Mouse (Mus musculus): Measurements from ENCODE around the gene Gm38100. TPM values are rescaled to one million over a fixed set of nuclear protein-coding genes. Genes with fewer than 3 reads are reported as not detected.

Gene Gm38100
- polyA plus RNA-seq, 1 experiment from 2014 or later, result not detected

DNA sequence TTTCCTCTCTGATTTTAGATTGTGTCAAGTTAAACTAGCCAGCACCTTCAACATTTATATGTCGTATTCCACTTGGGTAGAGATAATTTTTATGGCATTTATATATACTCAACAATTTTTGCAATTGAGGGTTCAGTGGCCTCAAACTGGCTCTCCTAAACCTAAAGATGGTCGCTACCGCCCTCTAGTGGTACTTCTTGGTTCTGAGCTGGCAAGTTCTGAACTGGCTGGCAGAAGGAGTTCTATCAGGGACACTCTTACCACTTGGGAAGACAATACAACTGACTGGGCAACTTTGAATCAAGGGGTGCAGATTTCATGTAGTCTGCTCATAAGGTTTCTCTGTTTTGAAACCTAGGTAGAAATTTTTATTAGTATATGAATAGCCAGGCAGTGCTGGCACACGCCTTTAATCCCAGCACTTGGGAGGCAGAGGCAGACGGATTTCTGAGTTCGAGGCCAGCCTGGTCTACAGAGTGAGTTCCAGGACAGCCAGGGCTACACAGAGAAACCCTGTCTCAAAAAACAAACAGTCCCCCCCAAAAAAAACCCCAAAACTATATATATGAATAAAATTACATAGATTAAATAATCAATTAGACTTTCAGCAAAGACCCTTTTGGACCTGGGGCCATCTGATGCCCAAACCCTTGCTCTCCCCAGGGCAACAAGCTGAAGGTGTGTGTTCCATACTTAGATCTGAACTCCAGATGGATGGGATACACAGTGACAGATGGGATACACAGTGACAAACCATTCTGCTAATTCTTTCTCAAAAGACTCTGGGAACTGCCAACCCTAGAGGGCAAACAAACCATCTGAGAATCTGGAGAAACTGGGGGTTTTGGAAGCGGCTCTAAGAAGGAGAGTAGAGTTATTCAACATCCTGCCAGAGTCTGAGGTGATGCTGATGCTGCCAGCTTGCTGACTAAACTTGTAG, 4.0 kb downstream of the Gm38100 start:
- 35% methylated on average over 7 of the region's 7 CpGs for WGBS (ENCODE audit: insufficient replicate concordance)
- no peaks in the 10 kb centered on the region for H3K9me3 ChIP-seq (replicated peaks)
- no peak for ATAC-seq

DNA sequence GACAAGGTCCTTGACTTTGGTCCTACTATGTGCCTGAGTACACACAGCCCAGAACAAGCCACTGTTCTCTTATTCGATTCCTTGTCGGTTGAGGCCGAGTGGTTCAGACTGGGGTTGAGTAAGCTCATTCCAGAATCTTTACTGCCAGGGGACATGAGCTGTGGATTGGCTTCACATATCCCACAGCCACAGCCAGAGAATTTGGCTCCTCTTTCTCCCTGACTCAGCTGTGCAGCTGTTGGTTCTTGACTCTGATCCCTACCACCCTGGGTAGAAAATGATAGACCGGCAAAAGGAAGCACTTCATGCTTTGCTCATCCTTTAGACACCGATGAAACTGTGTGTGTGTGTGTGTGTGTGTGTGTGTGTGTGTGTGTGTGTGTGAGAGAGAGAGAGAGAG, 11.3 kb downstream of the Gm38100 start:
- WGBS (ENCODE audit: insufficient replicate concordance), result 85% methylated on average over 5 of the region's 5 CpGs
- no peak overlapping the region for H3K27ac ChIP-seq

More for the DNA sequence above, 4.0 kb downstream of the Gm38100 start:
- Histone ChIP-seq H3K27me3 (replicated peaks) (no peaks in the 10 kb centered on the region), H3K4me3 (no peak overlapping the region), H3K27ac (no peak overlapping the region), H3K36me3 (no peaks in the 10 kb centered on the region), H3K4me1 (no peaks in the 10 kb centered on the region), H3K4me2 (no peak overlapping the region), H3K9ac (no peak overlapping the region)

DNA sequence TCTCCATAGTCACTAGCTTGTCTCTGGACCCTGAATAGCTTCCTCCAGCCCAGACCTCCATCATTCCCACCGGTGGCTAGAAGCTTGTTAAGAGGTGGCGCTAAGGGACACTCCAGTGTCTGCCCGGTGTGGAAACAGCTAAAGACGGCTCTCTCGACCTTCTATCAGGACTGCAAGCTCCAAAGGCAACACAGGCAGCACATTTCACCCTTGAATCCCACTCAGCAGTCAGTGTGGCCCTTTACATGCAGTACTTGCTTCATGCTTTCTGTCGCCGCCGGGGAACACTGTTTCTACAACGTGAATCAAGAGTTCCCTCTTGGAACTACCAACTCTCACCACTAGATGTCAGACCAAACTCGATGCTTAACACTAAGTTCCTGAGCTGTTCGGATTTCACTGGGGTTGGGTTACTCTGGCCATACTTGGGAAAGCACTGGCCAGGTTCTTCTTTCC, 16.2 kb downstream of the Gm38100 start:
- no peaks in the 10 kb centered on the region for H3K9me3 ChIP-seq (replicated peaks)
- no peaks in the 10 kb centered on the region for H3K36me3 ChIP-seq
- ATAC-seq, result 0 out of 2 replicates have a peak, but pooled peaks have one; percentile 40
- 13% methylated on average over 11 of the region's 11 CpGs for WGBS (ENCODE audit: insufficient replicate concordance)
- peak overlapping the region; percentile 30 for H3K4me2 ChIP-seq
- H3K27me3 ChIP-seq (replicated peaks), result no peaks in the 10 kb centered on the region
- H3K4me1 ChIP-seq, result no peaks in the 10 kb centered on the region
- H3K27ac ChIP-seq, result no peak overlapping the region
- no peak overlapping the region for H3K4me3 ChIP-seq
- no peak overlapping the region for H3K9ac ChIP-seq

More for the DNA sequence above, 11.3 kb downstream of the Gm38100 start:
- no peaks in the 10 kb centered on the region for H3K36me3 ChIP-seq
- H3K27me3 ChIP-seq (replicated peaks), result no peaks in the 10 kb centered on the region
- no peak overlapping the region for H3K4me3 ChIP-seq
- H3K9ac ChIP-seq, result no peak overlapping the region
- no peak overlapping the region for H3K4me2 ChIP-seq
- no peaks in the 10 kb centered on the region for H3K9me3 ChIP-seq (replicated peaks)
- ATAC-seq, result no peak
- H3K4me1 ChIP-seq, result no peaks in the 10 kb centered on the region

DNA sequence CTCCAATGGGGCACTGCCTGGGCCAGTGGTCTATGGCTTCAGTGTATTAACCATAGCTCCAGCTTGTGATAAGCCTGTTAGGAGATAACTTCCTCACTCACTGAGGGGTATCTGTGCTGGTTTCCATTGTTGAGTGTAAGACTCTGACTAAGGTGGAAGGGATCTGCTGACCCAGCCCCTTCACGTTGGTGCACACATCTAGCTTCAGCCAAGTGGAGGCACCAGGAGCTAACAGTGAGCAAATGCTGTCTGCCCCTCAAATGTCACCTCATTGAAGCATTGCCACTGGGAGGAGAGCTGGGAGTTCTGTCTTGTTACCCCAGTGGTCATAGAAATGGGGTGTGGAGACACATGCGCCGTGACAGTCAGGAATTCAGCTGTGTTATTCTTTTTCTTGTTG, 18.6 kb downstream of the Gm38100 start:
- ATAC-seq, result no peak
- no peaks in the 10 kb centered on the region for H3K9me3 ChIP-seq (replicated peaks)
- 66% methylated on average over 3 of the region's 3 CpGs for WGBS (ENCODE audit: insufficient replicate concordance)
- H3K36me3 ChIP-seq, result no peaks in the 10 kb centered on the region
- H3K4me2 ChIP-seq, result no peak overlapping the region
- H3K4me1 ChIP-seq, result no peaks in the 10 kb centered on the region
- H3K27ac ChIP-seq, result no peak overlapping the region
- H3K9ac ChIP-seq, result no peak overlapping the region
- no peaks in the 10 kb centered on the region for H3K27me3 ChIP-seq (replicated peaks)
- H3K4me3 ChIP-seq, result no peak overlapping the region

DNA sequence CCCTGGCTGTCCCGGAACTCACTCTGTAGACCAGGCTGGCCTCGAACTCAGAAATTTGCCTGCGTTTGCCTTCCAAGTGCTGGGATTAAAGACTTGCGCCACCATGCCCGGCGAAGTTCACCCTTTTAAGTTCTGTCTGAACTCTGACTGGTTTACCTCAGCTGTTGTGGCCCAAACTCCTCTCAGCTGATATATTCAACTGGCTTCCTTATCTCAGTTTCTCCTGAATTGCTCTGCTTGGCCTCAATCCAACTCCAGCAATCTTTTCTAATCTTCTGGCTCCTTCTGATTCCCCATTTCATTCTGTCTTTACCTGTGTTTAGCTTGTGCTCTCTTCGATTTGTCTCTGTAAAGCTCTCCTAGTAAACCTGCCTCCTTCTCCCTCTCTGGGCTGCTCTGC, 23.0 kb downstream of the Gm38100 start:
- WGBS (ENCODE audit: insufficient replicate concordance), result 75% methylated on average over 7 of the region's 7 CpGs

DNA sequence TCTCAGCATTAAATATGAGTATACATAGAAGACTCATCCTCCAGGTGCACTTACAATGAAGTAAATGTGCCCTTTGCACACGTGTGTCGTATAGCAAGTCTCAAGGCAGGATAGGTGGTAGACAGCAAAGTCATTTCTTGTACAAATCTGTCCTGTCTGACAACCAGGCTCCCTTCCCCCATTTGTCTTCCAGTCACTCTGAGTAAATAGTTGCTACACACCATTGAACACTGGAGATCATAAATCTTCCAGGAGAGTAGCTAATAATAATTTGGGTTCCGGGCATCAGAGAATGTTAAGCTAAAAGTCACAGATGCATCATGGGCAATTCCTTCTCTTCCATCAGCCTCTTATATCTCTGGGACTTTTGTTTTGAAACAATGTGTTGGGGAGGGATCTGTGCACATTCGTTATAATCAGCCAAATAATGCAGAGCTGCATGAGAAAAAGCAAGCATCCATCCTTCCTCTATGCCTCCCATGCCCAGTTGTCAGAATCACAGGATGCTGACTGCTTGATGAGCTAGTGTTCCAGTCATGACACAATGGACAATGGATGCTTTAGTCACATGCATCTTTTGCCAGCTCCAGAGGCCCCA, 26.7 kb downstream of the Gm38100 start:
- Histone ChIP-seq H3K4me2 (no peak overlapping the region), H3K4me1 (no peaks in the 10 kb centered on the region), H3K9ac (no peak overlapping the region), H3K27me3 (replicated peaks) (no peaks in the 10 kb centered on the region), H3K36me3 (no peaks in the 10 kb centered on the region), H3K4me3 (no peak overlapping the region), H3K9me3 (replicated peaks) (no peaks in the 10 kb centered on the region), H3K27ac (no peak overlapping the region)
- ATAC-seq, result no peak
- WGBS (ENCODE audit: insufficient replicate concordance), result 62% methylated on average over 4 of the region's 4 CpGs

More for the DNA sequence above, 23.0 kb downstream of the Gm38100 start:
- Histone ChIP-seq H3K4me2 (no peak overlapping the region), H3K9ac (no peak overlapping the region), H3K27ac (no peak overlapping the region), H3K4me3 (no peak overlapping the region), H3K36me3 (no peaks in the 10 kb centered on the region), H3K4me1 (no peaks in the 10 kb centered on the region), H3K27me3 (replicated peaks) (no peaks in the 10 kb centered on the region), H3K9me3 (replicated peaks) (no peaks in the 10 kb centered on the region)
- no peak for ATAC-seq

DNA sequence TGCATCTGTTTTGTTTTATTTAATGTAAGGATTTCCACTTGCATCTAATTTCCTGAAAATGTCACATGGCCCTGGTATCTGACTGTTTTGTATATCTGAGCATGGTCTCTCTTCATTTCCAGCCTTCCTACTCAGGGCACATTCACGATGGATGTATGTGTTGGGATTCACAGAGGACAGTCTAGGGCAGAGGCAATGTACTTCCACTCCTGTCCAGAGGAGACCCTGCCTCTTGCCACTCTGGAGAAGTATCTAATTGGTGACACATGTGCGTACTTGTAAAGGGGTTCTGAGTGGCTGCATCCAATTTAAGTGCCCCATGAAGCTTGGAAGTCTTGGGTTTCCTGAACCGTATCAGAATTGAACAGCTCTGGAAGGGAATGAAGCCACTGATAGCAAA, 30.3 kb downstream of the Gm38100 start:
- no peak overlapping the region for H3K27ac ChIP-seq
- no peaks in the 10 kb centered on the region for H3K27me3 ChIP-seq (replicated peaks)
- no peak overlapping the region for H3K4me2 ChIP-seq
- H3K4me3 ChIP-seq, result no peak overlapping the region
- no peaks in the 10 kb centered on the region for H3K36me3 ChIP-seq
- H3K9me3 ChIP-seq (replicated peaks), result no peaks in the 10 kb centered on the region
- 67% methylated on average over 3 of the region's 3 CpGs for WGBS (ENCODE audit: insufficient replicate concordance)
- no peaks in the 10 kb centered on the region for H3K4me1 ChIP-seq
- no peak overlapping the region for H3K9ac ChIP-seq
- no peak for ATAC-seq

DNA sequence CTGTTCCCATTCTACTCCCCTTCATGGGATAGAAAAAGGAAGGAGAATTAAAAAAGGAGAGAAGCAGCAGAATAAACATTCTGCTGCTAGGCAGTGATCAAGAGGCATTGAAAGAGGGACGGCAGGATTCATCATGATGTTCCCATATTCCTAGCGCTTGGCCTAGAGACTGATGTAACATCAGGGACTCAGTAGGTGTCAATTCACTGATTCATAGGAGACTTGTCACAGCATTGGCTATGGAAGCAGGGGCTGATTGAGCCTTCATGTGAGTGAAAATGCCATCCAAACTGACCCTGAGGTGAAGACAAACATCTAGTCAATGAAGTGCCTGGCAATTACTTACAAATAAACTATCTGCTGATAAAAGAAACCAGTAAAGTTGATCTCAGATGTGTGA, 30.7 kb downstream of the Gm38100 start:
- WGBS (ENCODE audit: insufficient replicate concordance), result 82% methylated on average over 2 of the region's 2 CpGs
- no peaks in the 10 kb centered on the region for H3K36me3 ChIP-seq
- H3K27ac ChIP-seq, result no peak overlapping the region
- no peaks in the 10 kb centered on the region for H3K27me3 ChIP-seq (replicated peaks)
- H3K4me2 ChIP-seq, result no peak overlapping the region
- no peaks in the 10 kb centered on the region for H3K4me1 ChIP-seq
- no peaks in the 10 kb centered on the region for H3K9me3 ChIP-seq (replicated peaks)
- no peak overlapping the region for H3K9ac ChIP-seq
- no peak for ATAC-seq
- no peak overlapping the region for H3K4me3 ChIP-seq

DNA sequence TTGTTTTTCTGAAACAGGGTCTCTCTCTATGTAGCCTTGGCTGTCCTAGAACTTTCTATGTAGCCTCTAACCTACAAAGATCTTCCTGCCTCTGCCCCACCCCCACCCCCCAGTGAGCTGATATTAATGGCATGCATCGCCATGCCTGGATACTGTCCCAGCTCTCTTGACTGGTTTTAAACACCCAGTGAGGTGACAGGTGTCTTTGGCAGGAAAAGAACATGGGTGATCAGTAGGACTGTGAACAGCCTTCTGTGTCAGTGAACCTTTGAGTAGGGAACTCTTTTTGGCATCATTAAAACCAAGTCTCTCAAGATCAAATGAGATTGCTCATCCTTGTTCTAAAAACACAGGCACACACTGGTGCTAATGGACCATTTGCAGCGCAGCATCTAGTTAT, 41.7 kb downstream of the Gm38100 start:
- Histone ChIP-seq H3K4me1 (no peaks in the 10 kb centered on the region), H3K9me3 (replicated peaks) (no peaks in the 10 kb centered on the region), H3K4me3 (no peak overlapping the region), H3K27ac (no peak overlapping the region), H3K36me3 (no peaks in the 10 kb centered on the region), H3K4me2 (no peak overlapping the region), H3K27me3 (replicated peaks) (no peaks in the 10 kb centered on the region), H3K9ac (no peak overlapping the region)
- ATAC-seq, result no peak
- 57% methylated on average over 2 of the region's 2 CpGs for WGBS (ENCODE audit: insufficient replicate concordance)

DNA sequence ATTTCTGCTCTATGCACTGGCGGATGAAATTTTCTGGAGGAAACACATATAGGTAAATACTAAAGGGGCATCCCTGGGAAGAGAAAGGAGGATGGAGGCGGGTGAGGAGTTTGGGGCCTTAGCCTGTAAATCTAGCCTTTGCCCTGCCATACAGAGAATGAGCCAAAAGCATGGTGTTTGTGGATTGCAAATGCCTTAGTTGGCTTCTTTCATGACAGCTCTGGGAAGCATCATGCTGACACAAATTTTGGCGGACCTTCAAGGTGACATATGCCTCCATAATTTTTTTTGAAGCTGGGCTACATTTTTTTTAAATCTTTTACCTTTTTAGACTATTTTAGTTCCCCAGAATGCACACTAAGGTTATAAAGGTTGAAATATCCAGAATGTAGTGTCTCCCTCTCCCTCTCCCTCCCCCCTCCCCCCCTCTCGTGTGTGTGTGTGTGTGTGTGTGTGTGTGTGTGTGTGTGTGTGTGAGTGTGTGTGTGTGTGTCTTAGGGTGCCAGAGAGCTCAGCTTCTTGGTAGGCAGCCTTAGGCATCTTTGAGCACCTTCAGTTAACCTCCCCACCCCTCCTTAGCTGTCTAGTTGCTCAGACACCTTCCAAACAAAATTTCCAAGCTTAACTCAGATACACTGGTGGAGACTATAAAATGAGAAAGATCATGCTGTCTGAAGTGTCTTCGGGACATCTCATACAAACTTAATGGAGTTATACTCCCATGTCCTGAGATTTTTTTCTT, 47.0 kb downstream of the Gm38100 start:
- Histone ChIP-seq H3K4me2 (no peak overlapping the region), H3K27ac (no peak overlapping the region), H3K4me1 (no peaks in the 10 kb centered on the region), H3K9ac (no peak overlapping the region), H3K4me3 (no peak overlapping the region), H3K27me3 (replicated peaks) (no peaks in the 10 kb centered on the region), H3K9me3 (replicated peaks) (no peaks in the 10 kb centered on the region), H3K36me3 (no peaks in the 10 kb centered on the region)
- WGBS (ENCODE audit: insufficient replicate concordance), result 57% methylated on average over 5 of the region's 5 CpGs
- ATAC-seq, result no peak

DNA sequence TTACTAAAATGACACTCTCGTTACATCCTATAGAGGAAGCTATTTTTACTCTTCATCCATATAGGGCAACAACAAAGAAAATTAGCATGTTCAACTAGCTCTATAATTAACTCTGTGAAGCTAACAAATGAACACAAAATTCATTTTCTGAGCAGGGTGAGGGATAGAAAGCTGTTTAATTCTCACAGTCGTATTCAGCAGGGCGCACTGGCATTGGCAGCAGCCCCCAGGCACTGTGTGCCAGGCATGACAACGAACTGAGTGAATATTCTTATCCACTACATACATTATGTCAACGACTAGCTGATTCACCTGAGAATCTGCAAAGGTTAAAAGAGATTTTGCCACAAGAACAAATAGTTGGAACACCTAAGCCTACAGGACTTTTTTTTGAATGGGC, 50.6 kb downstream of the Gm38100 start:
- Histone ChIP-seq H3K36me3 (no peaks in the 10 kb centered on the region), H3K9ac (no peak overlapping the region), H3K4me2 (no peak overlapping the region), H3K4me1 (no peaks in the 10 kb centered on the region), H3K27me3 (replicated peaks) (no peaks in the 10 kb centered on the region), H3K9me3 (replicated peaks) (no peaks in the 10 kb centered on the region), H3K4me3 (no peak overlapping the region), H3K27ac (no peak overlapping the region)
- WGBS (ENCODE audit: insufficient replicate concordance), result 69% methylated on average over 5 of the region's 5 CpGs
- no peak for ATAC-seq

All from liver, embryonic 12.5 days (tissue).